Mouse (Mus musculus): Measurements from ENCODE around the gene Fgf14. TPM values are rescaled to one million over a fixed set of nuclear protein-coding genes. Genes with fewer than 3 reads are reported as not detected.

The Fgf14 gene
- 35.9 TPM for polyA plus RNA-seq (2015; fragmentation: Illumina TruSeq; extraction: RNeasy Lipid Tissue Mini Kit (QIAGEN cat#74804); ENCODE audit: low read depth, low replicate concordance)

DNA sequence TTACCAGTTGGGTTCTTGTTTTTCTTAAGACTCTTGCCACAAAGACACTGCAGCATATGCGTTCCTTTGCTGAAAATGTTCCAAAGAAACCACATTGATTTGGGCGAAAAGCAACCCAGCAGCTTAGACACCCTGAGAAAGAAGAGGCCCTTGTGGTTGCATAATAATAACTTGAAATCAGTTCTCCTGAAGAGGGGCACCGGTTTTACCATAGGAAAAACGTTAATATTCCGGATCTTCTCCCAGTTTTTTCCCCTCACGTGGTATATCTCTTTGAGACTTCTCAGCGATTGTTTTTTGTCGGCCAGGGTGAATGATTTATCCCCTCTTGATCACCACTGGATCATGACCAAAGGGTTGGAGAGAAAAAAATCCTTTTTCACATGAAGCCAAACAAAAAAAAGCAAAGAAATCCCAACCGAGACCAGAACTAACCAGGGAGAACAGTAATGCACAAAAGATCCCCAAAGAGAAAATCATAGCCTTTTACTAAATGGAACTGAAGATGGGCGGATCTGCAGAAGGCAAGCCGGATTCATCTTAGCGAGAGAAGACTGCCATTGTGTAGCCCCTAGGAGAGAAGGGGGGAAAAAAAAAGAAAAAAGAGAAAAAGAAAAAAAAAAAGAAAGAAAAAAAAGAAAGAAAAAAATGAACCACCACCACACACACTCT, at the start of gene Fgf14:
Gene Fgf14 (minus strand): TSS at position 622 of the 672 bp plus-strand sequence.

Measured in brain, adult 10 weeks (tissue).